Mouse (Mus musculus): ENCODE measurements around the gene Ninl.

Gene Ninl

GRCm38 (mm10) chr2:150995324-150995723 lies 43.9 kb downstream of the Ninl start:
- DNase-seq = no peak

- DNase-seq = no peak
Observed at GRCm38 (mm10) chr2:150991050-150991449, 48.1 kb downstream of the Ninl start.

DNA sequence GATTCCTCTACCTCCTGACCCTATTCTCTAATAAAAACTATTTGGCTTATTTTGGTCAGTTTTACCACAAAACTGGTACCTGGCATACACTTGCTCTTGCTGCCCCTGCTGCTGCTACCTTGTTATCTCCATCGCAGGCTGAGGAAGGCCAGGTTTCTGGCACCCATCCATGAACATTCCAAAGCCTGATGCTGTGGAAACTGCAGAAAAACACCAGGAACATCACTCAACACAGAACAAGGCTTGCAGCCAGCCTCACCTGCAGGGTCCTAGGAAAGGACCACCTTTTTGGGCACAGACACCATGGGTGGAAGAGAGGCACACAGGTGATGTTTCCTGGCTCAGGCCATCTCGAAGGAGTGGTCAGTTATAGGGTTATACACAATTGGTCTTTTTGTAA lies 48.7 kb downstream of the Ninl start:
- DNase-seq = no peak

GRCm38 (mm10) chr2:150985359-150985758 lies 53.8 kb downstream of the Ninl start:
- no peak for DNase-seq

GRCm38 (mm10) chr2:150982051-150982450 lies 57.1 kb downstream of the Ninl start:
- no peak for DNase-seq

- DNase-seq = no peak
Observed at GRCm38 (mm10) chr2:150981524-150981923, 57.7 kb downstream of the Ninl start.

DNA sequence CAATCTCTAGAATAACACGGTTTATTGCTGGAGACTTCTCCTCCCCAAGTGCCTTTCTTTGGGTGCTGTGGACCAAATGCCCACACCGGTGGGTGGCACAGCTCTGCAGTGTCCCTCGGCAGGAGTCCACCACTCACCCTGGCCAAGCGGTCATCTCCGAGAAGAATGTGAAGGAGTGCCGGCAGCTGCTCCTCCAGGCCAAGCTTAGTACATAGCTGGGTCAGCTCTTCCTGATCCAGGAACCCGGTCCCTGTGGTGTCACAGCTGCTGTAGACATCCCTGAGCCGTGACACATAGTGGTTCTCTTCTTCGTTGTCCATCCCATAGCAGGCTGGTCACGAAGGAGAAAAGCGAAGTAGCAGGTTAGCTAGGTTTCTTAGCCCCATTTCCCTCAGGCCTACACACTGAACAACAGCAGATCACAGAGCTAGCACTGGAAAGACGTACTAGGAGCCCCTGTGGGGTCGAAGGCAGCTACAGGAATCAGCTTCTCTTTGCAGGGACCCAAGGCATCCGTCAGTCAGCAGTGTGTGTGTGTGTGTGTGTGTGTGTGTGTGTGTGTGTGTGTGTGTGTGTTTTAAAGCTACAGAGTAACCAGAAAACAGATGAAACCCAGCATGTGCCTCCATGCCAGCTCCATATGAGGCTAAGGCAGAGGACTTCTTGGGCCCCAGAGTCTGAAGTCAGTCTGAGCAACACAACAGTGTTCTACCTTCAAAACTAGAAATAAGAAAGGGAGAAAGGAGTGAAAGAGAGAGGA lies 59.1 kb downstream of the Ninl start:
- DNase-seq = no peak

DNA sequence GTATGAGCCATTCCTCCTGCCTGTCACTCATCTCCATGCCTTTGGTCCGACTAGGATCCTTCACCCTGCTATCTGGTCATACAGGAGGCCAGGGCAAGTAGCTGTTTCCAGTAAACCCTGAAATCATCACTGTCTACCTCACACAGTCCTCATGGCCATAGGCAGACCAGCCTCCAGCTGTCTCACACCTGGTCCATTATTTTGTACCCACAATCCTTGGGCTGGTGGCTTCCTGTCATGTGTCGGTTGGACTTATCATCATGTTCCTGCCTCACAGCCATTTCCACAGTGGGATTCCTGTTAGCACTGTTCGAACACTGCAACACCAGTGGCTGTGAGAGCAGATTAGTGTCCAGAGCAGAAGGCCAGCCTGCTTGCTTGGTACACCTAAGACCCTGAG lies 60.4 kb downstream of the Ninl start:
- no peak for DNase-seq

GRCm38 (mm10) chr2:150977676-150978075 lies 61.5 kb downstream of the Ninl start:
- DNase-seq = no peak

GRCm38 (mm10) chr2:150976871-150977270 lies 62.3 kb downstream of the Ninl start:
- DNase-seq = no peak

- DNase-seq = no peak
Observed at GRCm38 (mm10) chr2:150973401-150974115, 65.6 kb downstream of the Ninl start.

DNA sequence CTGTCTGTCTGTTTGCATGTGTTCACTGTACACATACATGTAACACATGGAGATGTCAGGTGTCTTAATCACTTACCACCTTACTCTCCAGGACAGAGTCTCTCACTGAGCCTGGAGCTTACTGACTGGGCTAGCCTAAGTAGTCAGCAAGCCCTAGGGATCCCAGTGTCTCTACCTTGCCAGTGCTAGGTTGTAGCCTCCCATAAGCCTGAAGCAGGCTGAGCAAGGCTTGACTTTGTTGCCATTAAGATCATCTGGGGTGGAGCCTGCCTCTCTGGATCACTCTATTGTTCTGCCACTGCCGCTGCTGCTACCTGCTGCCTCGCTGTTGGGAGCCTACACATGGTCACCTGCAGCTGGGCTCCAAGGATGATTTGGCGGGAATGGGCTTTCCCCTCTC lies 66.5 kb downstream of the Ninl start:
- no peak for DNase-seq

GRCm38 (mm10) chr2:150971856-150972255 lies 67.3 kb downstream of the Ninl start:
- no peak for DNase-seq

DNA sequence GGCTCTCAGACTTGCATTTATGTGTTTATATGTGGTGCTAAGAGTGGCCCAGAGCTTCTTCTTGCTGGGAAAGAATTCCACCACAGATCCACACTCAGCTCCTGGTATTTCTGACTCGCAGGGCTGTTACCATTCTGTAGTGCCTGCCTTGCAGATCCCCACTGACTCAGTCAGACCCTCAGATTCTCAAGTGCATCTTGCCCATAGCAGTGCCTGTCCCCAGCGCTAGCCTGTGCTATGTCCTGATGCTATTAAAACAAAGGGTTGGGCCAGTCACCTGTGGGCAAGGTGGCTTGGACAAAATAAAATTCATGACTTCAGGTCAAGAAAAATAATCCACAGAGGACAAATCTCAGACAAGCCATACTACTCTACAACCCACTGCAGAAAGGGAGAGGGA lies 70.0 kb downstream of the Ninl start:
- no peak for DNase-seq

GRCm38 (mm10) chr2:150967491-150967890 lies 71.7 kb downstream of the Ninl start:
- no peak for DNase-seq

GRCm38 (mm10) chr2:150965951-150966350 lies 73.2 kb downstream of the Ninl start:
- no peak for DNase-seq

DNA sequence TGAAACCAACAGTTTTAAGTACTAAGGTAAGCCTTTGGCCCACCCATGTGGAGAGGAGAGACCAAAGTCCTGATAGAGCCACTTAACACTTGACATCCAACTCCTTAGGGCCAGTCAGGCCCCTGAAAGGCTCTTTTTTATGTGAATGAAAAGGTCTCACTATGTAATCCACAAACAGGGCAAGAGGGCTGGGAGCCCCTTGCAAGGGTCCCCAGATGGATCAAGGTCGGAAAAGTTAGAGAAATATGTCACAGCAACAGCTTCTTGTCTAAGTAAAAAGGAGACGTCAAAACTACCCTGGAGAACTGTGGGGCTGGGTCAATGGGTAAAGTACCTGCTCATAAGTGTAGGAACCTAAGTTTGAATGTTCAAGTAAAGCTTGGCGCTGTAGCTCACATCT lies 74.5 kb downstream of the Ninl start:
- no peak for DNase-seq

- DNase-seq = no peak
Observed at GRCm38 (mm10) chr2:150963246-150963645, 75.9 kb downstream of the Ninl start.

GRCm38 (mm10) chr2:150959521-150959920 lies 79.7 kb downstream of the Ninl start:
- DNase-seq = no peak

GRCm38 (mm10) chr2:150955859-150956258 lies 83.3 kb downstream of the Ninl start:
- DNase-seq = no peak

DNA sequence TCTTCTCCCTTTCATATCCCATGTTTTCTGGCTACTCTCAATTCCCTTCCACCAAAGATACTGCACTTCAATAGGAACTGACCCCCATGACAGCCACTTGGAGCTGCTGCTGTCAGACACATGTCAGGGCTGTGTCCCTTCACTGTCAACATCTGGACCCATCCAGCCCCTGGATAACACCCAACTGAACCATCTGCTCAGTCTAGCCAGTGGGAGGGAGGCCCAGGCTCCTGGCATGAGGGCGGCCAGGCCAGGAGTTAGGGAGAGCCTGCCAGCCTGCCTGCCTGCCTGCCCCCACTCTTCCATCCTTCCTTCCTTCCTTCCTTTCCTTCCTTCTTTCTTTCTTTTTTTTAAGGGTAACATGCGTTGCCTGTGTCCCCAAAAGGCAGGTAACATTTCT lies 88.0 kb downstream of the Ninl start:
- no peak for DNase-seq

GRCm38 (mm10) chr2:150950056-150950455 lies 89.1 kb downstream of the Ninl start:
- DNase-seq = no peak

GRCm38 (mm10) chr2:150949652-150950051 lies 89.5 kb downstream of the Ninl start:
- DNase-seq = no peak

DNA sequence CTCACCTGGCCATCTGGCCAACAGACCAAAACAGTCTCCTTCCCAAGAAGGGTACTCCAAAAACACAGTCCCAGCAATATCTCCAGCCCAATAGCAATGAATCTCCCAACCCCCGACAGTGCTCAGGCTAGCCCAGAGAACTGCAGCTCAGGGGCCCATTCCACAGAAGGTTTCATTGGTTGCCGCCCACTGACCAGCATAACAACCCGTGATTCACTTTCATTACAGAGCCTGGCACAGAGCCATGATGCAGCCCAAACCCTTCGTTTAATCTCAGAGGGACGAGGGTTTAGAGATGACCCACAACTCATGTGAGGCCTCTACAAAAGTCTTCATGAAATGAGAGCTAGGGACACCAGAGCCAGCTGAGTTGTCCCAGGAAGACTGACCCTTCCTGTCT lies 90.4 kb downstream of the Ninl start:
- DNase-seq = no peak
